Mouse (Mus musculus) heart, embryonic 12.5 days (tissue): ENCODE measurements at regions not wholly inside any gene's neighbourhood (a gene's known extent, or its start where the extent isn't known, plus 50 kb on each side); places are given as distances from the start of the nearest gene placed in this dataset.

ENCODE experiments used
- ATAC-seq: fragments of 200-750 bp; cut with Nextera tagmentation; 2 replicates; pipeline ENCODE4 v1.8.0; 2017; ENCODE audit warnings: moderate TSS enrichment, moderate library complexity; ENCODE audit not compliant: insufficient number of reproducible peaks, low FRiP score
- H3K27ac ChIP-seq: fragments of 300-500 bp; sonication (generic); 2 replicates; pipeline ENCODE4 v1.5.1; 2016; ENCODE audit warnings: mild to moderate bottlenecking, moderate library complexity; ENCODE audit not compliant: poor library complexity, severe bottlenecking
- H3K27me3 ChIP-seq: fragments of 300-500 bp; sonication (generic); replicated peaks from 2 replicates; pipeline ENCODE4 v1.6.1; 2016; ENCODE audit warnings: mild to moderate bottlenecking, moderate library complexity
- H3K36me3 ChIP-seq: fragments of 300-500 bp; sonication (generic); 2 replicates; pipeline ENCODE4 v1.6.1; 2016; ENCODE audit warnings: mild to moderate bottlenecking, moderate library complexity
- H3K4me1 ChIP-seq: fragments of 300-500 bp; sonication (generic); replicated peaks from 2 replicates; pipeline ENCODE4 v1.6.1; 2016; ENCODE audit warnings: mild to moderate bottlenecking
- H3K4me2 ChIP-seq: fragments of 300-500 bp; sonication (generic); 2 replicates; pipeline ENCODE4 v1.6.1; 2016; ENCODE audit warnings: mild to moderate bottlenecking, moderate library complexity
- H3K4me3 ChIP-seq: fragments of 300-500 bp; sonication (generic); 2 replicates; pipeline ENCODE4 v1.5.1; 2016; ENCODE audit warnings: mild to moderate bottlenecking
- H3K9ac ChIP-seq: fragments of 300-500 bp; sonication (generic); 2 replicates; pipeline ENCODE4 v1.6.1; 2016; ENCODE audit warnings: mild to moderate bottlenecking, moderate library complexity
- H3K9me3 ChIP-seq: fragments of 300-500 bp; sonication (generic); replicated peaks from 2 replicates; pipeline ENCODE4 v1.6.1; 2016; ENCODE audit warnings: mild to moderate bottlenecking, moderate library complexity
- WGBS: fragments of 180-500 bp; shearing (Covaris S2); methylation state at CpG from one replicate; pipeline ENCODE4 v1.1.7; 2016; 5-methylcytosine and 5-hydroxymethylcytosine counted together

- Histone ChIP-seq H3K27me3 (no peaks in the 10 kb centered on the region), H3K9me3 (no peaks in the 10 kb centered on the region), H3K27ac (no peak overlapping the region), H3K9ac (no peak overlapping the region), H3K4me2 (no peak overlapping the region), H3K36me3 (no peaks in the 10 kb centered on the region), H3K4me3 (no peak overlapping the region), H3K4me1 (no peaks in the 10 kb centered on the region)
- no peak for ATAC-seq
- 69% methylated on average over 1 of the region's 1 CpGs for whole genome bisulfite sequencing
Measured at GRCm38 (mm10) chr14:102712600-102712999, 269.8 kb downstream of the Kctd12 start.

- no peak overlapping the region for H3K4me2 ChIP-seq
- H3K36me3 ChIP-seq = no peaks in the 10 kb centered on the region
- no peak overlapping the region for H3K27ac ChIP-seq
- no peaks in the 10 kb centered on the region for H3K9me3 ChIP-seq
- ATAC-seq = no peak
- 83% methylated on average over 5 of the region's 5 CpGs for WGBS
- H3K4me1 ChIP-seq = no peaks in the 10 kb centered on the region
- H3K9ac ChIP-seq = no peak overlapping the region
- no peaks in the 10 kb centered on the region for H3K27me3 ChIP-seq
- no peak overlapping the region for H3K4me3 ChIP-seq
Measured at GRCm38 (mm10) chr14:102706704-102707336, 275.6 kb downstream of the Kctd12 start.

GRCm38 (mm10) chr14:102701108-102701507 lies 281.3 kb downstream of the Kctd12 start:
- H3K9me3 ChIP-seq = no peaks in the 10 kb centered on the region
- no peak overlapping the region for H3K4me3 ChIP-seq
- H3K9ac ChIP-seq = no peak overlapping the region
- ATAC-seq = no peak
- no peak overlapping the region for H3K4me2 ChIP-seq
- no peak overlapping the region for H3K27ac ChIP-seq
- 62% methylated on average over 2 of the region's 2 CpGs for WGBS
- no peaks in the 10 kb centered on the region for H3K36me3 ChIP-seq
- H3K4me1 ChIP-seq = no peaks in the 10 kb centered on the region
- no peaks in the 10 kb centered on the region for H3K27me3 ChIP-seq

GRCm38 (mm10) chr14:102700457-102700856 lies 282.0 kb downstream of the Kctd12 start:
- Histone ChIP-seq H3K4me1 (no peaks in the 10 kb centered on the region), H3K27me3 (no peaks in the 10 kb centered on the region), H3K4me2 (no peak overlapping the region), H3K36me3 (no peaks in the 10 kb centered on the region), H3K4me3 (no peak overlapping the region), H3K9me3 (no peaks in the 10 kb centered on the region), H3K9ac (no peak overlapping the region), H3K27ac (no peak overlapping the region)
- no peak for ATAC-seq
- 80% methylated on average over 6 of the region's 6 CpGs for WGBS

DNA sequence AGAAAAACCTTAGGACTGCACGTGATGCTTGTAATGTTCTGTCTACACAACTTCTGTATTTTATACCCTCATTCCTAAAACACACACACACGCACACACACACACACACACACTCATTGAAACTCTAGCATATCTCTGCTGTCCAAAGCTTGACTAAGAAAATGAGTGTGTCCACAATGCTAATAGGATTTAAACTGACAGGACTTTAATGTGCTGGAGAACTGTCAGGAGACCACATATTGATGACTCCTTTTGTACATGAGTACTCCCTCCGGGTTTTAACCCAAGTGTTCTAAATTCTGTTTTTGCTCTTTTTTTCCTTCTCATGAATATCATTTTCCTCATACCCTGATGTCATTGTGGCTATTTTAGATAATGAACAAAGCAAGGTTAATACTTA lies 283.4 kb downstream of the Kctd12 start:
- 78% methylated on average over 3 of the region's 3 CpGs for WGBS
- Histone ChIP-seq H3K4me2 (no peak overlapping the region), H3K9me3 (no peaks in the 10 kb centered on the region), H3K27ac (no peak overlapping the region), H3K36me3 (no peaks in the 10 kb centered on the region), H3K4me1 (no peaks in the 10 kb centered on the region), H3K4me3 (no peak overlapping the region), H3K9ac (no peak overlapping the region), H3K27me3 (no peaks in the 10 kb centered on the region)
- ATAC-seq = no peak

- Histone ChIP-seq H3K4me2 (no peak overlapping the region), H3K4me3 (no peak overlapping the region), H3K9ac (no peak overlapping the region), H3K27me3 (no peaks in the 10 kb centered on the region), H3K27ac (no peak overlapping the region), H3K36me3 (no peaks in the 10 kb centered on the region), H3K9me3 (peaks cover 3% of the 10 kb centered on the region; the same call in 1 of the 2 replicates), H3K4me1 (no peaks in the 10 kb centered on the region)
- 54% methylated on average over 1 of the region's 1 CpGs for WGBS
- no peak for ATAC-seq
Measured at GRCm38 (mm10) chr14:102686791-102687190, 295.6 kb downstream of the Kctd12 start.

- no peak overlapping the region for H3K27ac ChIP-seq
- H3K27me3 ChIP-seq = no peaks in the 10 kb centered on the region
- H3K9me3 ChIP-seq = no peaks in the 10 kb centered on the region
- H3K4me2 ChIP-seq = no peak overlapping the region
- H3K36me3 ChIP-seq = no peaks in the 10 kb centered on the region
- 79% methylated on average over 5 of the region's 5 CpGs for WGBS
- H3K9ac ChIP-seq = no peak overlapping the region
- no peaks in the 10 kb centered on the region for H3K4me1 ChIP-seq
- no peak overlapping the region for H3K4me3 ChIP-seq
- no peak for ATAC-seq
Measured at GRCm38 (mm10) chr14:102676582-102676981, 305.9 kb downstream of the Kctd12 start.

DNA sequence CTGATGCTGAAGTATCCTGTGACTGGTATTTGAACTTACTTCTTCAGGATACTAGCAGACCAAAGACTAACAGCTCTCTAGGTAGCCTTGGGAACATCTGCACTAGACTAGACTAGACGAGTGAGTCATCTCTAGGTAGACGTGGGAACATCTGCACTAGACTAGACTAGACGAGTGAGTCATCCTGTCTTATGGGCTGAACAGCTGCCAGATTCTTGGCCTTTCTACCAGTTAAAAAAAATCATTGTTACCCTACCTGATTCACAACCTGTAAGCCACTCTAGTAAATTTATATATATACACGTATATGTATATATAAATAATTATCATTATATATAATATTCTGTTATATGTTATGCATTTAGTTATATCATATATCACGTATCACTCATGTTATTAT lies 307.8 kb downstream of the Kctd12 start:
- no peak for ATAC-seq
- Histone ChIP-seq H3K27ac (no peak overlapping the region), H3K4me2 (no peak overlapping the region), H3K9ac (no peak overlapping the region), H3K9me3 (no peaks in the 10 kb centered on the region), H3K4me1 (no peaks in the 10 kb centered on the region), H3K36me3 (no peaks in the 10 kb centered on the region), H3K27me3 (no peaks in the 10 kb centered on the region), H3K4me3 (no peak overlapping the region)
- 77% methylated on average over 5 of the region's 5 CpGs for WGBS

- H3K4me2 ChIP-seq = no peak overlapping the region
- H3K9ac ChIP-seq = no peak overlapping the region
- no peaks in the 10 kb centered on the region for H3K4me1 ChIP-seq
- H3K9me3 ChIP-seq = no peaks in the 10 kb centered on the region
- H3K27me3 ChIP-seq = no peaks in the 10 kb centered on the region
- H3K4me3 ChIP-seq = no peak overlapping the region
- no peak for ATAC-seq
- WGBS = 76% methylated on average over 5 of the region's 5 CpGs
- no peaks in the 10 kb centered on the region for H3K36me3 ChIP-seq
- H3K27ac ChIP-seq = no peak overlapping the region
Measured at GRCm38 (mm10) chr14:102673724-102674123, 308.7 kb downstream of the Kctd12 start.

DNA sequence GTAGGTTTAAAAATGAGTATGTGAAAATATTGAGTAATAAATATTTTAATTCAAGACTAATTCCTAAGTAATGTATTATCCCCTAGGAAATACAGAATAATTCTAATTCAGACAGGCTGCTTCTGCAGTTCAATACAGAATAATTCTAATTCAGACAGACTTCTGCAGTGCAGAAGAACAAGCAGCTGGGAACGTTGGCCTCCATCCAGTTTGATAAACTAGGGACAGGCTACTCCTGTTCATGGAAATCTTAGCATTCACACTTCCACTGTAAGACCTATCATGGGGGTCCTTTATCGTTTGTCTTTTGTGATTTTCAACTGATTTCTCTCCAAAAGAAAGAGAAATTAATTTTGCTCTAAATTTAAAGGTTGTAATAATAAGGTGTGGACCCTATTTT lies 319.2 kb downstream of the Kctd12 start:
- no peak overlapping the region for H3K4me3 ChIP-seq
- WGBS = 47% methylated on average over 2 of the region's 2 CpGs
- no peaks in the 10 kb centered on the region for H3K9me3 ChIP-seq
- H3K36me3 ChIP-seq = no peaks in the 10 kb centered on the region
- H3K9ac ChIP-seq = no peak overlapping the region
- no peak overlapping the region for H3K4me2 ChIP-seq
- ATAC-seq = no peak
- no peaks in the 10 kb centered on the region for H3K27me3 ChIP-seq
- H3K27ac ChIP-seq = no peak overlapping the region
- no peaks in the 10 kb centered on the region for H3K4me1 ChIP-seq

DNA sequence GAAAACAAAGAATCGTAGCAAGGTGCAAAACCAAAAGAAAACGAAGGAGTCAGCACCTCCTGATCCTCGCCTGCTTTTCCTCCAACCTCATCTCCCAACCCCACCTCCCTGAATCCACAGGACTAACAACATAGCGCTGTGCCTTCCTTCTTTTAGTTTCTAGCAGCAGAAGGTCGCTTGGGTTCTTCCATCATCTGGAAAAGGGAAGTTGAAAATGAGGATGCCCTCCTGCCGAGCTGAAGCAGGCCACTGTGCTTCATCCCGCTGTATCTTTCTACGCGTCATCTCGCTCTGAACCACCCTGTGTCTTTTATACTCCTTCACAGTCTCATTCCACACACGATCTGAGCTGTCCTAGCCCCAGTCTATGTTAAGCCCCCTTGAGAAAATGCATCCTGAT lies 322.1 kb downstream of the Kctd12 start:
- ATAC-seq = no peak
- 76% methylated on average over 11 of the region's 11 CpGs for WGBS
- Histone ChIP-seq H3K4me2 (no peak overlapping the region), H3K4me1 (no peaks in the 10 kb centered on the region), H3K36me3 (no peaks in the 10 kb centered on the region), H3K9ac (no peak overlapping the region), H3K4me3 (no peak overlapping the region), H3K27me3 (no peaks in the 10 kb centered on the region), H3K27ac (no peak overlapping the region), H3K9me3 (no peaks in the 10 kb centered on the region)

GRCm38 (mm10) chr14:102656235-102656634 lies 326.2 kb downstream of the Kctd12 start:
- no peak overlapping the region for H3K27ac ChIP-seq
- 68% methylated on average over 1 of the region's 1 CpGs for WGBS
- no peak overlapping the region for H3K4me2 ChIP-seq
- no peaks in the 10 kb centered on the region for H3K4me1 ChIP-seq
- H3K27me3 ChIP-seq = no peaks in the 10 kb centered on the region
- peaks cover 5% of the 10 kb centered on the region; the same call in 1 of the 2 replicates for H3K9me3 ChIP-seq
- H3K36me3 ChIP-seq = no peaks in the 10 kb centered on the region
- ATAC-seq = no peak
- no peak overlapping the region for H3K4me3 ChIP-seq
- no peak overlapping the region for H3K9ac ChIP-seq
